Mouse (Mus musculus) forebrain, embryonic 11.5 days (tissue): Measurements from ENCODE around the gene Fgf4. TPM values are rescaled to one million over a fixed set of nuclear protein-coding genes. Genes with fewer than 3 reads are reported as not detected.
"Not testable (repeated sequence)": the region's sequence is repeated elsewhere in the genome, so short reads cannot be mapped to it uniquely, and the experiment has no call there.

Source experiments
- ATAC-seq: fragments of 200-750 bp; cut with Nextera tagmentation; replicated peaks from 2 replicates; pipeline ENCODE4 v1.8.0; 2017; ENCODE audit warnings: moderate TSS enrichment; ENCODE audit not compliant: low FRiP score
- DNase-seq: peaks from one replicate; pipeline ENCODE4 v3.0.0-alpha.2; 2017; ENCODE audit warnings: low spot score
- H3K27ac ChIP-seq: fragments of 300-500 bp; sonication (generic); 2 replicates; pipeline ENCODE4 v1.5.1; 2014; ENCODE audit warnings: low read depth, low read length
- H3K27me3 ChIP-seq: fragments of 300-500 bp; sonication (generic); 2 replicates; pipeline ENCODE4 v1.6.1; 2014; ENCODE audit warnings: mild to moderate bottlenecking, low read length, mixed read lengths; ENCODE audit not compliant: control insufficient read depth, insufficient read depth
- H3K36me3 ChIP-seq: fragments of 300-500 bp; sonication (generic); 2 replicates; pipeline ENCODE4 v1.6.1; 2014; ENCODE audit warnings: mild to moderate bottlenecking, low read length, moderate library complexity, mixed read lengths; ENCODE audit not compliant: control insufficient read depth, insufficient read depth
- H3K4me1 ChIP-seq: fragments of 300-500 bp; sonication (generic); replicated peaks from 2 replicates; pipeline ENCODE4 v1.6.1; 2014; ENCODE audit warnings: low read length, mixed read lengths; ENCODE audit not compliant: control insufficient read depth, insufficient read depth
- H3K4me2 ChIP-seq: fragments of 300-500 bp; sonication (generic); 2 replicates; pipeline ENCODE4 v1.6.1; 2014; ENCODE audit warnings: low read depth, mild to moderate bottlenecking, low read length, moderate library complexity, mixed read lengths; ENCODE audit not compliant: severe bottlenecking
- H3K4me3 ChIP-seq: fragments of 300-500 bp; sonication (generic); 2 replicates; pipeline ENCODE4 v1.5.1; 2014; ENCODE audit warnings: low read depth, low read length
- H3K9ac ChIP-seq: fragments of 300-500 bp; sonication (generic); 2 replicates; pipeline ENCODE4 v1.6.1; 2014; ENCODE audit warnings: low read length
- H3K9me3 ChIP-seq: fragments of 300-500 bp; sonication (generic); 2 replicates; pipeline ENCODE4 v1.6.1; 2016; ENCODE audit warnings: low read length, mixed read lengths; ENCODE audit not compliant: control insufficient read depth
- WGBS: fragments of 180-500 bp; shearing (Covaris S2); extraction: QIAGEN DNeasy Blood & Tissue Kit; methylation state at CpG from one replicate; pipeline ENCODE4 v1.1.7; 2014; 5-methylcytosine and 5-hydroxymethylcytosine counted together
- polyA plus RNA-seq: library from polyadenylated mRNA; unstranded; fragments of >200 nt; fragmentation: Nextera tagmentation; extraction: Ambion mirVana; gene quantifications from 2 replicates; pipeline ENCODE4 v1.2.1, GENCODE M21; 2014

Fgf4 gene
- polyA plus RNA-seq, 1 experiment from 2014 or later, result not detected

DNA sequence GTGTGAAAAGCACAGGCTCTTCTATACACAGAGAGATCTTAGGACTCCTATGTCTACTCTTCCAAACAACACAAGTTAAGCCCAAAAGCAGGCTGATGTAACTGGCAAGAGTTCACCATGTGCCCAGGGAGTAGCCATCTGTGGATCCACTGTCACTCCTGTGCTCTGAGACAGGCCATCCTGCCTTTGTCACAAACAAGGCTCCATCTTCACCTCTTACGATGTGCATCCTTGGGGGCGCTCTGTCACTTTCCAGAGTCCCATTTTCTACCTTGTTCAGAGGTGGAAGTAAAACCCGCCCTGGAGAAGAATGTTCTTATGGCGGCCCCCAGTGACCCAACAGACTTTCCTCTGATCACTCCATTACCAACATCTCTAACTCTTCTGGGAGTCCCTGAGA lies 47.5 kb downstream of the Fgf4 start:
- ATAC-seq, result no peak
- peaks cover 21% of the 10 kb centered on the region for H3K27me3 ChIP-seq
- H3K4me3 ChIP-seq, result peak overlapping the region; percentile 49; the same call in 1 of the 2 replicates
- H3K4me2 ChIP-seq, result peak overlapping the region; percentile 82
- no peaks in the 10 kb centered on the region; the same call in 1 of the 2 replicates for H3K36me3 ChIP-seq
- peak overlapping the region; percentile 88 for H3K27ac ChIP-seq
- WGBS, result 5% methylated on average over 4 of the region's 4 CpGs
- peaks cover 18% of the 10 kb centered on the region; the same call in 1 of the 2 replicates for H3K4me1 ChIP-seq
- DNase-seq, result peak; percentile 68
- H3K9ac ChIP-seq, result peak overlapping the region; percentile 20; the same call in 1 of the 2 replicates
- no peaks in the 10 kb centered on the region for H3K9me3 ChIP-seq

DNA sequence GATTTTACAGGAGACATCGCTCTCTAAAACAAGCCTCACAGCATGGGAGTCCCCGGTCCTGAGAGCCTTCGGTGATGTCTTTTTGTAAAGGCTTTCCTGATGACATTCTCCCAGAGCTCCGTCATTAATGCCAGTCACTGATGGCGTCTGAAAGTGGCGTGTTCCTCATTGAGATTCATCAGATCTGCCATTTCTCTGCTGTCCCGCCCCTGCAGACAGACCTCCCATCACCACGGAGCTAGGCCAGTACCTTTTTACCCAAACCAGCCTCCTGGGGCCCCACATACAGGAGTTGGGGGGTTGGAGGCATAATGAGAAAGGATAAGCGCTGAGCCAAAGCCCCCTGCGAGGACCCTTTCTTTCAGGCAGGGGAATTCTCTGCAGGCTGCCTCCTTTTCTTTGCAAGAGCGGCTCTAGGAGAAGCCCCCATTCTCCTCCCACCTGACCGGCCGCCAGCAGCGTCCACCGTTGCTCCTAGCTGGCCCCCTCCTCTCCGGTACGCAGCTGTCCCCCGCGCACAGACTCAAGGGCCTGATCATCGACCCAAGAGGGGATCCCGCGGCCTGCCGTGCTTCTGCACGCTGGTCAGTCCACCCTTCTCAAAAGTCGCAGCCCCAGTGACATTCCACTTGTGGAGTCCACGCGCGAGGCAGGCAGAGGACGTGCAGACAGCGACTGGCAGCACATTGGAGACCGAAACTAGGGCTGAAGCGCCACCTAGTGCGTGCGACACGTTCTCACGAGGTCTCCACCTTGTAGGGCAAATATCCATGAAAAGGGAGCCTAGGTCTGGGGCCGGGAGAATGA lies 48.3 kb downstream of the Fgf4 start:
- Histone ChIP-seq H3K27me3 (peaks cover 21% of the 10 kb centered on the region), H3K27ac (peak overlapping the region; percentile 88), H3K9ac (peak overlapping the region; percentile 73), H3K4me1 (peaks cover 18% of the 10 kb centered on the region; the same call in 1 of the 2 replicates), H3K36me3 (no peaks in the 10 kb centered on the region; the same call in 1 of the 2 replicates), H3K9me3 (no peaks in the 10 kb centered on the region), H3K4me3 (peak overlapping the region; percentile 49), H3K4me2 (peak overlapping the region; percentile 82)
- peak; percentile 89 for DNase-seq
- under 1% methylated on average over 37 of the region's 37 CpGs for WGBS
- ATAC-seq, result peak; percentile 80

DNA sequence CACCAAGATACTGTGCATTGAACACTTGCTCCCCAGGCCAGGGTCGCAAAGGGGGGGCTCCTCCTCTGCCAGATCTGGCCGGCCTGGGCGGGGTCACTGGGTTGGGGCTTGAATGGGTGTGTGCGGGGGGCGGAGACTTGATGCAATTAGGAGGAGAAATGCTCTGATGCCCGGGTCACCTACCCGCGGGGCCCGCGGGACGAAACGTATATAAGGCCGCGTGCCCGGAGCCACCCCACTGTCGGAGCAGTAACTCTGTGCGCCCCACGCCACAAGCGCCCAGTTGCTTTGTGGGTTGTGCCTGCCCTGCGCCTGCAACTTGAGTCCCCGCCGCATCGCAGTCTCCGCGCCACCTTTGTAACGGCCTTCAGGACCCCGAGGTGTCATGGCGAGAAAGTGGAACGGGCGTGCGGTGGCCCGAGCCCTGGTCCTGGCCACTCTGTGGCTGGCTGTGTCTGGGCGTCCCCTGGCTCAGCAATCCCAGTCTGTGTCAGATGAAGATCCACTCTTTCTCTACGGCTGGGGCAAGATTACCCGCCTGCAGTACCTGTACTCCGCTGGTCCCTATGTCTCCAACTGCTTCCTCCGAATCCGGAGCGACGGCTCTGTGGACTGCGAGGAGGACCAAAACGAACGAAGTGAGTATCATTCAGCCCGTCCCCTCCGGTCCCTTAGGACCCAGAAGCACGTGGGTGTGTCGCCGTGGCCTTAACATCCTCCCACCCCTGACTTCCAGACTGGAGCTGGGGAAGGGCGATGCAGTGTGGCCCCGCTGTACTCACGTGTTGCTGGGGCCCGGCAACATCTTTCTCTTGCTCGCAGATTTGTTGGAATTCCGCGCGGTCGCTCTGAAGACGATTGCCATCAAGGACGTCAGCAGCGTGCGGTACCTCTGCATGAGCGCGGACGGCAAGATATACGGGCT lies 49.4 kb downstream of the Fgf4 start, which contains the start of gene Fgf15:
Fgf15 (plus strand) TSS at position 238 of the 925 bp plus-strand sequence.
- Histone ChIP-seq H3K27me3 (peaks cover 21% of the 10 kb centered on the region), H3K36me3 (no peaks in the 10 kb centered on the region; the same call in 1 of the 2 replicates), H3K9ac (peak within 1 kb of the TSS; percentile 73), H3K27ac (peak within 1 kb of the TSS; percentile 88), H3K4me2 (peak within 1 kb of the TSS; percentile 82), H3K4me1 (peaks cover 18% of the 10 kb centered on the region; the same call in 1 of the 2 replicates), H3K9me3 (no peaks in the 10 kb centered on the region), H3K4me3 (peak within 1 kb of the TSS; percentile 49)
- ATAC-seq (peak; percentile 50), DNase-seq (peak; percentile 83)
- WGBS, result under 1% methylated on average over 65 of the region's 65 CpGs

DNA sequence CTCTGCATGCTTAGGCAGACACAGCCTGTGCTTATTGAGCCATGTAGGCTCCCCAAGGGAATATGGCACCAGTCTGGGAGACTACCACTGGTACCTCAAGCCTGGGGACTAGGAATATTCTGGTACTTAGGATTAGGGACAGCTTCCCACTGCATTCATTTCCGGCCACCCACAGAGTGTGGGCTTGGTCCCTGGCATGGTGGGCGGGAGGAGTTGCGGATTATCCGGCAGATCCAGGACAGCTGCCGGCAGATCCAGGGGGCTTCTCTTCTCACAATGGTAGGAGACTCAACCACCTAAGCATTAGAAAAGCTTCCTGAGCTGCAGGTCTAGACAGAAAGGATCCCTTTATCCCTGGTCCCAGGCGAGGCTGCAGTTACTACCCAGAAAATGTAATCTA lies 51.3 kb downstream of the Fgf4 start:
- DNase-seq (no peak), ATAC-seq (no peak)
- H3K27ac ChIP-seq, result no peak overlapping the region
- peak overlapping the region; percentile 82 for H3K4me2 ChIP-seq
- 0 out of 2 replicates have a peak overlapping the region, but pooled peaks have one; percentile 23 for H3K9ac ChIP-seq
- H3K4me1 ChIP-seq, result peaks cover 18% of the 10 kb centered on the region; the same call in 1 of the 2 replicates
- H3K27me3 ChIP-seq, result peaks cover 21% of the 10 kb centered on the region
- peak overlapping the region; percentile 49 for H3K4me3 ChIP-seq
- no peaks in the 10 kb centered on the region; the same call in 1 of the 2 replicates for H3K36me3 ChIP-seq
- 15% methylated on average over 6 of the region's 6 CpGs for WGBS
- H3K9me3 ChIP-seq, result no peaks in the 10 kb centered on the region

DNA sequence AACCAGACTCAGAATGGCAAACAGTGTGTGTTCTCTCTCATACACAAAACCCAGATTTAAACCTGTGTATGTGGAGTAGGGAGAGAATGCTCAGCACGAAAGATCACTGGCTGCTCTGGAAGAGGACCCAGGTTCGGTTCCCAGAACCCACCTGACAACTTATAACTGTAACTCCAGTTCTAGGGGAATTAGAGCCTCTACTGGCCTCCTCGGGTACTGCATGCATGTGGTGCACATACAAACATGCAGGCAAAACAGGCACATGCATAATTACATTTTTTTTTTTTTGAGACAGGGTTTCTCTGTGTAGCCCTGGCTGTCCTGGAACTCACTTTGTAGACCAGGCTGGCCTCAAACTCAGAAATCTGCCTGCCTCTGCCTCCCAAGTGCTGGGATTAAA lies 58.3 kb downstream of the Fgf4 start:
- H3K27me3 ChIP-seq, H3K36me3 ChIP-seq, H3K4me1 ChIP-seq, H3K27ac ChIP-seq, H3K9ac ChIP-seq, H3K4me2 ChIP-seq, H3K9me3 ChIP-seq, ATAC-seq, H3K4me3 ChIP-seq, DNase-seq: not testable (repeated sequence)
- 93% methylated on average over 3 of the region's 3 CpGs for WGBS

DNA sequence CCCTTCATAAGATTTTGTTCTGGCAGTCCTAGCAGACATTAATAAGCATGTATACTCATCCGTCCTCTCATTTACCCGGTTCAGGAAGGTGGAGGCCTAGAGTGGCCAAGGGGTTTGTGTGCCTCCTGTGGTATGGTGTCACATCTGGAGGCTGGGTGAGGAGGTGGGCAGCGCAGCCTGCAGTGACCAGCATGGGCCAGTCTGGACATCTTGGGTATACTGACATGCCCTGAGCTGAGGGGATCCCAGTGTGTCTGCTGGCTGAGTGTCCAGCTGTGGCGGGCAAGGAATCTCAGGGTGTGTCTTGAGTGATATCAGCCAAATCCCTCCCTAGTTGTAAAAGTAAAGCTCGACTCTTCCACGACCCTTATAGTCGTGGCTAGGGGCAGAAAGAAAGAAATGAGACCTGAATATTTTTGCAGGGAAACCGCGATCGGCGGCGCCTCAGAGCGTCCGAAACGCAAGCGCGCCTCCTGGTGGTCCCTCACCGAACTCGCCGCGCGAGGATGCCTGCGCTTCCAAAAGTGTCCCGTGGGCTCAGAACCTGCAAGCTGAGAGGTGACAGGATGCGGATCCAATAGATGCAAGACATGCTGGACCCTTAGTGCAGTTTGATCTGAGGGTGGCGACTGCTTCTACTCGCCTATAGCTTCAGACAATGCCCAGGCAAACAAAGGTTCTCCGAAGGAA lies 59.7 kb downstream of the Fgf4 start:
- Histone ChIP-seq H3K9ac (peak overlapping the region; percentile 44), H3K9me3 (no peaks in the 10 kb centered on the region; the same call in 1 of the 2 replicates), H3K4me2 (peak overlapping the region; percentile 42; the same call in 1 of the 2 replicates), H3K27ac (no peak overlapping the region), H3K4me3 (no peak overlapping the region; the same call in 1 of the 2 replicates), H3K27me3 (no peaks in the 10 kb centered on the region), H3K4me1 (no peaks in the 10 kb centered on the region; the same call in 1 of the 2 replicates), H3K36me3 (no peaks in the 10 kb centered on the region)
- WGBS, result 11% methylated on average over 28 of the region's 28 CpGs
- peak; percentile 88 for DNase-seq
- ATAC-seq, result peak; percentile 35

DNA sequence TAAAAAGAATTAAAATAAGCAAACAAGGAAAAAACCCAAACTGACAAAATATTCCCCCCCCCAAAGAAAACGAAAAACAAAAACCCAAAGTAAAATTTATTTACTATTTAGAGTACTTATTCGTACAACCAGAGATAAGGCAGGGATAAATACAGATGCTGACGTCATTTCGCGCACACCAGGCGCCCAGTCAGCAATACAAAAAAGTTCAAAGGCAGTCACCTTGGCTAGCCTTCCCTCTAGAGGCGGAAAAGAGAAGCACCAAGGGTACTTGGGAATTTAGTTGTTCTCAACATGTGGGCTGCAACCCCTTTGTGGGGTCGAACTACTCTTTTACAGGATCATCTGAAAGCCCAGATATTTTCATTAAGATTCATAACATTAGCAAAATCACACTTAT lies 60.6 kb downstream of the Fgf4 start:
- Histone ChIP-seq H3K9me3 (no peaks in the 10 kb centered on the region; the same call in 1 of the 2 replicates), H3K4me3 (no peak overlapping the region), H3K36me3 (no peaks in the 10 kb centered on the region), H3K4me2 (no peak overlapping the region), H3K27ac (no peak overlapping the region), H3K9ac (no peak overlapping the region), H3K27me3 (no peaks in the 10 kb centered on the region), H3K4me1 (no peaks in the 10 kb centered on the region; the same call in 1 of the 2 replicates)
- 15% methylated on average over 8 of the region's 8 CpGs for WGBS
- no peak for DNase-seq
- ATAC-seq, result no peak
